Mouse (Mus musculus): ENCODE measurements at regions not wholly inside any gene's neighbourhood (a gene's known extent, or its start where the extent isn't known, plus 50 kb on each side); places are given as distances from the start of the nearest gene placed in this dataset.
"Not testable (repeated sequence)": the region's sequence is repeated elsewhere in the genome, so short reads cannot be mapped to it uniquely, and the experiment has no call there.

DNA sequence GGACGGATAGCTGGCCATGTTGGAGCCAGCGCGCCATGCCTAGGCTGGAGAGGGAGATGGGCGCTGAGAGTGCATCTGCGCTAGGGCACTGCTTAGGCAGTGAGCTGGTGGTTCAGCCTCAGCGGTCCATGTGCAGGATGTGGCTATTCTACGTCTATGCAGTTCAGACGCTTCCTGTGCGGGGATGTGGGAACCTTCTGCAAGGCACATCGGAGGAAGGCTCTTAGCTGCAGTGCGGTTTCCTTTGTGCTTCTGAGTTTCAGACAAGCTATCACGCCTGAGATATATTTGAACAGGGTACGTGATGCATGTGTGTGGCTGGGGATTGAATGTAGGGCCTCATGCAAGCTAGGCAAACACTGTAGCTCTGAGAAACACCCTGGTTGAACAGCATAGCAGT is 54.4 kb upstream of the Lrpprc start:
- DNase-seq (ENCODE audit: low spot score in 2 of 2) = no peak

DNA sequence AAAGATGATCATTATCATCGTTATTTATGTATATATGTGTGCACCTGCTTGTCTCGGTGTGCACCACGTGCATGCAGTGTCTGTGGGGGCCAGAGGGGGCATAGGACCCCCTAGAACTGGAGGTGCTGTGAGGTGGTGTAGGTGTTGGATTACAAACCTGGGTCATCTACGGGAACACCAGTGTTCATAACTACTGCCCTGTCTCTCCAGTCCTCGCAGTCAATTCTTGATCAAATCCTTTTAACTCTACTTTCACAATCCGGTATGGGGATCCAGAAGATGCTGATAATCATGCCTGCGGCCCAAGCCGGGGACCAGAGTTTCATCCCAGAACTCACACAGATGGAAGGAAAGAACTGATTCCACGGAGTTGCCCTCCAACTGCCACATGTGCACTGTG is 55.6 kb upstream of the Lrpprc start:
- no peak for DNase-seq (ENCODE audit: low spot score in 2 of 2)

DNA sequence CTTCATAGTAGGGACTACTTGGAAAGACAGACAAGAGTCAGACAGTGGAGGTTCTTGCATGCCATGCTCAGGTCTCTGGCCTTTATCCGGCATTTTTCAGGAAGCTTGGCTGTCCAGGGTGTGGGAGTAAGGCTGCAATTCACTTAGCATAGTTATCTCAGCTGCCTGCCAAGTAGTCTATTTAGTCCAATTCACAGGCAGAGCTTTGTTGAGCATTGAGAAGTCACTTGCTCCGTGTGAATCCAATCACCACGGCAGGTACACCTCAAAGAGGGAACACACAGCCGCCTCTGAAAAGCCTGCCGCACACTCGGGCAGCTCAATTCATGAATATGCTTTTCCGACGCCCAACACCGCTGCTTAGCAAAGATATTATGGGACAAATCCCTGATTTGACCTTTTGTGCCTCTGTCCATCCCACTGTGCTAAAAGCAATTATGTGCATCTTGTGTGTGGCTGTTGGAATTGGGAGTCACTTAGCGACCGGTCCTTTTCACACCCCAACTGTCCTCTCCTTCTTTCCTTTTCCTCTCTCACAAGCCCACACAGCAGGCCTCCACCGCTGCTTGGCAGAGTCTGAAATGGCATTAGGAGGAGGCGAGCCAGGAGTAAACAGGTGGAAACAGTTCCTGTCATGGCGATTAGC is 57.9 kb upstream of the Lrpprc start:
- no peak for DNase-seq (ENCODE audit: low spot score in 2 of 2)

DNA sequence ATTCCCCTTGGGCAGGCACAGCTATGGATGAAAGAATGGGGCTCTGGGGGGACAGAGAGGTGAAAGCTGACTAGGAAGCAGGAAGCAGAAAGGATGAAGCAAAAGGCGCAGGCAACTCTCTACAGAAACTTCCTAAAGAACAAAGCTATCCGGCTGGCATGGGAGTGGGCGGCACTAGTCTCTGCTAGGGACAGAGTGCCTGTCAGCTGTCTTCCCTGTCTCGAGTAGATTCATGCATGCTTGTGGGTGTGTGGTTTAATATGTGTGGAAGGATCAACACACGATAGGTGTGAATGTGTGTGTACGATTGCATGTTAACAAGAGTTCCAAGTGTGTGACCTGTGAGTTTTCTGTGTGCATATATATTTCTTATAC is 58.4 kb upstream of the Lrpprc start:
- DNase-seq (ENCODE audit: low spot score in 2 of 2) = no peak

DNA sequence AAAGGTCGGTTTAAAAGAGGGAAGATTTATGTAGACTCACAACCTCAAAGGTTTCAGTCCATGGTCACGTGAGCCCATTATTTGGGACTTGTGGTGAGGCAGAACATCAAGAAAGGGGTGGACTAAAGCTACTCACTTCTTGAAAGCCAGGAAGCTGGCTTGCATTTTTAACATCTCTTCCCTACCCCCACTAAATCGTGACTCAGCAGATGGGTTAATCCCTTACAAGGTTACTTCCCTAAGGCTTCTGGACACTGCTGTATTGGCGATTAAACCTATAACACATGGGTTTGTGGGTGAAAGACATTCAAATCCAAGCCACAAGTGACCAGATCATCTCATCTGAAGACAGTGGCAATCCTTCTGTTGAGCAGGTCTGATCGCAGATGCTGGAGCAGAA is 59.9 kb upstream of the Lrpprc start:
- DNase-seq (ENCODE audit: low spot score in 2 of 2) = no peak

DNA sequence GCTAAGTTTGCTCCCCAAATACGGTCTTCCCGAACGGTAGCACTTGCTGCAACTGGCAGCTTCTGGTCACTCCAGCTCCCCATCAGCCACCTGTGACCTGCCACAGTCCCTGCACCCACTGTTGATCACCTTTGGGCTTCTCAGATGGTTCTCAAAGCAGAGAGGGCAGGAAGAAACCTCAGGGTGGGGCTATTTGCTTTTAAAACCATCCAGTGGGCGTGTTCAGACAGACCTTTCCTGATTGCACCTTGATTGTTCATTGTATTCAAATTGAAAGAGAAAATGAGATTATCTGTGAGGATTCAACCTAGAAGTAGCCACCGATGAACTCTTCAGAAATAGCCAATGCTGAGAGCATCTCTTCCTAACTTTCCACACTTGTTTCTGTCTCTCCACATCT is 60.3 kb upstream of the Lrpprc start:
- DNase-seq (ENCODE audit: low spot score in 2 of 2) = no peak

DNA sequence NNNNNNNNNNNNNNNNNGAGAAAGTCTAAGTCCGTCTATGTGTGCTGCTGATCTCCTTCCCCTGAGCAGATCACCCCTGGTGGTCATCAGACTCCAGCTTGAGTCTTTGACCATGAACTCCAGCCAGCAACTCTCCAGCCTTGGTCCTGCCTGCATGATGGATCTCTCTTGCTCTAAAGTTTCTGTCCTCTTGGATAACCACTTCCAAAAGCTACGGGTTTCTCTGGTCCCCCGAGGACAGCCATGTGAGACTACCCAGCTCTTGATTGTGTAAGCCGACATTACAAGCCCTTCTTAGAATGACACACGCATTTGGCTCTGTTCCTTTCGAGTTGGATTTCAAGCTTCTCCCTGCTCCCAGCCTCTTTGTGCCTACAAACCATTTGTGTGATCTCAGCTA is 66.4 kb upstream of the Lrpprc start:
- DNase-seq (ENCODE audit: low spot score in 2 of 2) = no peak

DNA sequence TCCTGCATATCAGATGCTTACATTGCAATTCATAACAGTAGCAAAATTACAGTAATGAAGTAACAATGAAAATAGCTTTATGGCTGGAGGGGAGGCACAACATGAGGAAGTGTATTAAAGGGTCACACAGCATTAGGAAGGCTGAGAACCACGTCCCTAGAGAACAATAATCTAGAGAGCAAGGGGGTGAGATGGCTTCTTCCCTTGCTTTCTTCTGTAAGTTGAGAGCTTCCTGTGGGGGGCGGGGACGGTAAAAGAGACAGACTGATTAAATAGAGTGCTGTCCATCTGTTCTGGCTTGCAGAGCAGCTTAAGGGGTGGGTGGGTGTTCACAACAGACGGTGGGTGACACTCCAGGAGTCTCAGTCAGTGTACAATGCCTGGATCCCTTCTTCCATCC is 68.2 kb upstream of the Lrpprc start:
- DNase-seq (ENCODE audit: low spot score in 2 of 2) = no peak

DNA sequence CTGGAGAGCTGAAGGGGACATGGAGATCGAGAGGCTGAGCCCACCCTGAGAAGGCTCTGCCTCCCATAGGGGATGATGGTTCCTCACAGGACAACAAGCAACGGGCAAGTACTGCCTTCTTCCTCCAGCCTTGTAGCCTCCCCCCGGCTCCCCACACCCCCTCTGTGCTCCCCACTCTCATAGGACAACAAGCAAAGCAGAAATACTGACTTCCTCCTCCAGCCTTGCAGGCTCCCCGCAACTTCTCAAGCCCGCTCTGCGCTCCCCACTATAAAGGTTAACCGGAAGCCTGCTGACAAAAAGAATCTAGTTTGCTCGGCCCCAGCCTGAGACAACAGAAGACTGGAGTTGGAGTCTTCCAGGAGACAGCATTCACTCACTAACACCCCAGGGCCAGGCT is 69.3 kb upstream of the Lrpprc start:
- DNase-seq (ENCODE audit: low spot score in 2 of 2) = no peak

DNA sequence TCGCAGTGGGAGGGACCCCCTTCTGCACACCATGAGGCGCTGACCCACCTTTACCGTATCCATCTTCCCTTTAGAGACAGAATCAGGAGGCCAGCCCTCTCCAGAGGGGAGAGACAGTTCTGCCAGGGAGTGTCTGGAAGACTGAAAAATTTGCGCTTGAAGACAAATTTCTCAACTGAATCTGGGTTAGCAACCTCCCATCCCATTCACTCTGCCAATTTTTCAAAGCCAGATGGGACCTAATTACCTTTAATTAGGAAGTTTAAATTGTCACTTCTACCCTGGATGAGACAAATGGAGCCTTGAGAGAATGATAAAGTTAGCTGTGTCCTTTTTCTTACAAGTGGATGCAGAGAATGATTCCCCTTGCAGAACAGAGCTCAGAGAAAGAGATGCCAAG is 70.2 kb upstream of the Lrpprc start:
- no peak for DNase-seq (ENCODE audit: low spot score in 2 of 2)

DNA sequence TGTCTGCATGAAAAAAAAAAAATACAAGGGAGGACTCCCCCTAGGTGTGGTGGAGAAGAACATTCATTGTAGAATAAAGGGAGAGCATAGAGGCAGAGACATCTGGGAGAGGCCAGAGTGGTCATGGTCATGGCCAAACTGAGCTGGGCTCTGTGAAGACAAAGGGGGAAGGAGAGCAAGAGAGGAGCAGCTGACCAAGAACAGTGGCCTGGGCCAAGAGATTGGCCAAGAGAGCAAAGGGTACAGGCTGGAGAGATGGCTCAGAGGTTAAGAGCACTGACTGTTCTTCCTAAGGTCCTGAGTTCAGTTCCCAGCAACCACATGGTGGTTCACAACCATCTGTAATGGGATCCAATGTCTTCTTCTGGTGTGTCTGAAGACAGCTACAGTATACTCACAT is 73.6 kb upstream of the Lrpprc start:
- not testable (repeated sequence) for DNase-seq (ENCODE audit: low spot score in 2 of 2)

DNA sequence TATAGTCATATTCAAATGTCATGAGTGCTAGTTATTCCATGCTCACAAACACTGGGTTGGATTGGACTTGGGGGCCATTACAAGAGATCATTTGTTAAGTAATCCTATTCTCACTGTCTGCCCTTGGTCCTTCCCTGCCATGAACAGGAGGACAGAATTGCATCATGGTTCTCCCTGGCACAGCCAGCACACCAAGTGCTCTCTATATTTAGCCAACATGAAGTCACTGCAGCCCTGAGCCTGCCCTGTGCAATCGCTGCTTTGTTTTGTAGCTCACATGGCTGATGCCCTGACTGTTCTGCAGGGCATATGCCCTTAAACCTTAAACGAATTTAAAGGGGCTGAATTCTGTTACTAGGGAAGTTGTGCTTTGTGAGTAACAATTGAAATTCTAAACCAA is 74.6 kb upstream of the Lrpprc start:
- DNase-seq (ENCODE audit: low spot score in 2 of 2) = peak in 1 of 2 experiments; percentile 11

DNA sequence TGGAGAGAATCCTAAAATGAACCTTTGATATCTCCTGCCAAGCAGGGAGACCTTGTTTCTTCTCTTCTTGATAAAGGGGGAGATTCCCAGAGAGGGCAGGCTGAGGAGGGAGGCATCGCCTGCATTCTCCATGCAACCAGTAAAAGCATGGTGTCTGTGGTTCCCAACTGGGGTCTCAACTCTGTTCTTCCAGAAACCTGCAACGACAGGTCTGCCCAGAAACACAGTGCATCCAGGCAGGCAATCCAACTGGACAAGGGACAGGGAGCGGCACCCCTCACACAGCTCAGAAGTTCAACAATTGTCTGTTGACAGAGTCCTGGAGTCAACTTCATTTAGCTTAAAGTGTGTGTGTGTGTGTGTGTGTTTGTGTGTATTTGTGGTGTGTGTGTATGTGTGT is 75.0 kb upstream of the Lrpprc start:
- no peak for DNase-seq (ENCODE audit: low spot score in 2 of 2)

DNA sequence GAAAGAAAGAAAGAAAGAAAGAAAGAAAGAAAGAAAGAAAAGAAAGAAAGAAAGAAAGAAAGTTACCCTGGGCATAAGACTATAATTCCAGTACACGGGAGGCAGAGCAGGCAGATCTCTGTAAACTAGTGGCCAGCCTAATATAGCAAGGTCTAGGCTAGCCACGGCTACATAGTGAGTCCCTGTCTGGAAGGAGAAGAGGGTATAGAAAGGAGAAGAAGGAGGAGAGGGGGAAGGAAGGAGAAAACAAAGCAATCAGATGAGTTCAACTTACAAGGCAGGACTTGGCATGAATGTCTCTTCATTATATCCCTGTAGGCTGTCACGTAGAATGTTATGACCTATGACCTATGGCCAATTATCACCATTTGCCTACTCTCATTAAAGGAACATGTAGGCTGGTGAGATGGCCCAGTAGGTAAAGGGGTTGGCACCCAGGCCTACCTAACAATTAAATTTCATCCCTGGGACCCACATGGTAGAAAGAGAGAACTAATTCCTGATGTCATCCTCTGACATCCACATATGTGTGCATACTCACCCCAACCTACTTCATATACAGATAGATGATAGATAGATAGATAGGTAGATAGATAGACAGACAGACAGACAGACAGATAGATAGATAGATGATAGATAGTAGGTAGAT is 78.6 kb upstream of the Lrpprc start:
- DNase-seq (ENCODE audit: low spot score in 2 of 2) = no peak

DNA sequence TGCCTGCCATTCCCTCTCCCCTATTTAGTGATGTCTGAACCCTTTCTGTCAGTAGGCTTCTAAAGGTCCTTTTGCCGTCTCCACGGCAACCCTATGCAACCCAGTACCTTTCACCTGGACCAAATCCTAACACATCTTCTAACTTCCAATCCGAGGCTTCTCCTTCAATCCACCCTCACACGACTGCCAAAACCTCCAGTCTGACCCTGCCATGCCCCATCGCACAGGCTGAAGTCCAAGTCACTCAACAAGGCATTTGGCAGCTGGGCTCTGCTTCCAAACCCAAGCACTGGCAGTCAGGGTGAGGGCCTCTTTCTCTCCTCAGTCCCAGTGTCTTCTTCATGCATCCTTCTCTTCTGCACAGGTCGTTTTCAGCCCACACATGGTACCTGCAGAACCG is 83.0 kb upstream of the Lrpprc start:
- DNase-seq (ENCODE audit: low spot score in 2 of 2) = no peak

DNA sequence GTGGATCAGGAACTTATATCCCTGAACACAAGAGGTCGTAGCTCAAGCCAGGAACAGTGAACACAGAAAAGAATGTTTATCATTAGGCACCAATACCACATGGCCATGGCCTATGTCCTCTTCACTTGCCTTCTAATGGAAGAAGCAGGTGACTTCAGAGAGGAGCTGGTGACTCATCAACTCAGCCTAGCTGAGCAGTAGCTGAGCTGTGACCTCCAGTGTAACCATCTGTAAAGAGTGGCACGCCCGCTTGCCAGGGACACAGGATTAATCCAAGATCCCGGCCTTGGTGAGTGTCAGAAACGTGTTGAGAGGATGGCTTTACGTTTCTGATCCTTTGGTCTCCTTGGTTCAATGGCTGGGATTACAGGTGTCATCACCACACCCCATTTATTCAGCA is 82.0 kb upstream of the Ppm1b start:
- DNase-seq (ENCODE audit: low spot score in 2 of 2) = no peak

DNA sequence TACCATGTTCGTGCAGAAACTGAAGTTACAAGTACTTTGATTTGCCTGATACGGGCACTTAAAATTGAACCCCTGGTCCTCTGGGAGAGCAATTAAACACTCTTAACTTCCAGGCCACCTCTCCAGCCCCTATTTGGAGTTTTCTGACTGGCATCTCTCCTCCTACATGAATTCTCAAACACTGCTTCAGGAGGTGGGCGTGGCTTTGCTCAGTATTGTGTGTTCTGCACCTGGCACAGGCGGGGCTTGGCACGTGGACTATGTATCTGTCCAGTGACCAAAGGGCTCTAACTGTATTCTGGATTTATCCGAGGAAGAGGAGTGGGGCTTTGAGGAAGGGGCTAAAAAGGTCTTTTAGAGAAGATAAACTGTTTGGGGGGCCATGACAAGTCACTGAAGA is 81.5 kb upstream of the Ppm1b start:
- no peak for DNase-seq (ENCODE audit: low spot score in 2 of 2)

DNA sequence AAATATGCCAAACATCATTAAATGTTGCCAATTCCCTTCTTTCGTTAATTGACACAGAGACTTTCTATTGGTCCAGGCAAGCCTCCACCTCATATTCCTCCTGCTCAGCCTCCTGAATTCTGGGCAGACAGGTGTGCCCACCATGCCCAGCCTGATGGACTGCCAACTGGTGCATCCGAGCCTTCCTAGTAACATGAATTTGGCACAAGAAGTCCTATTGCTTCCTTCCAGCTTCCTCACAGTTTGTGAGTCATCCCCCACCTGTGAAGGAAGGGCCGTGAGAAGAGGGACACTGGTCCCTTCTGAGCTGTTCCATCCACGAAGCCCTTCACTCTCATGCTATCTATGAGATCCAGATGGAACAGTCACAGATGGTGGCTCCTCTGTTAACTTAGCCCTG is 80.5 kb upstream of the Ppm1b start:
- no peak for DNase-seq (ENCODE audit: low spot score in 2 of 2)

DNA sequence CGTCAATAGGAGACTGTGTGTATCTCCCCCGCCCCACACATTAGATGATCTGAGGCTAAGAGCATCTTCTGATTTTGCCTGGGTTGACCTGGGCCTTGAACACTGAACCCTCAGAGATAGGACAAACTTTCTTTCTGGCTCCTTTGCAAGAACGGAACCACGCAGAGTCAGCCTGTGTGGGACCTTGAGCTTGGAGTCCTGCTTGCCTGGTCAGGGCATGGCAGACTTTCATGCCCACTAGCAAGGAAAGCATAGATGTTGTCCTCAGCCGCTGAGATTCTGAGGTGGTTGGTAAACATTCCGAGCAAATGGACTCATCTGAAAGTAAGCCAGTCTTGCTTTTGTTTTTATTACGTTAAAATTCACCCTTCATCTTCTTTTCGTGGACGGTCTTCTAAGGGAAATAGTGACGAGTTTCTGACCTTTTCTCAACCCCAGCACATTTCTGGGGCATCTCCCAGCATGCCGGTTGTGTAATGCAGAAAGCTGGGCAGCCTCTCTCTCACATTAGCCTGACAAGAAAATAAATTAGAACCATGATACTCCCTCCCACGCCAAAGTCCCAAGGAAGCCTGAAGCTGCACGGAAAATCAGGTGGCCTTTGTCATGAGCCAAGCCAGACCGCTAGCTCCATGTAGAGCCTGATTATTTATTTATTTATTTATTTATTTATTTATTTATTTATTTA is 79.2 kb upstream of the Ppm1b start:
- DNase-seq (ENCODE audit: low spot score in 2 of 2) = peak; percentile 17 to 52

DNA sequence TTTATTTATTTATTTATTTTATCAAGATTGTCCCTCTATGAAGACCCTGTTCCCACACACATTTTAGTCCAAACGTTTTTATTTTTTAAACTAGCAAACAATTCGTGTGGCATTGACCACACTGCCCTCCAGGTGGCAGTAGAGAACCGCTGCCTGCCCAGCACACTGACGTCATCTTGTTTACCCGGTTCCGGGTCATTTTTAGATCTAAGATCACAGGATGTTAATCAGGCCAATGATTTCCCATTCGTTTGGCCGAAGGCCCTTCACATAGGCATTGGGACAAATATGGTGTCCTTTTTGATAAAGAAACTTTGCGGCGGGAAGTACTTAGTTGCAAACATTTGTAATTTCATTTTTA is 78.7 kb upstream of the Ppm1b start:
- peak; percentile 61 to 79 for DNase-seq (ENCODE audit: low spot score in 2 of 2)

DNA sequence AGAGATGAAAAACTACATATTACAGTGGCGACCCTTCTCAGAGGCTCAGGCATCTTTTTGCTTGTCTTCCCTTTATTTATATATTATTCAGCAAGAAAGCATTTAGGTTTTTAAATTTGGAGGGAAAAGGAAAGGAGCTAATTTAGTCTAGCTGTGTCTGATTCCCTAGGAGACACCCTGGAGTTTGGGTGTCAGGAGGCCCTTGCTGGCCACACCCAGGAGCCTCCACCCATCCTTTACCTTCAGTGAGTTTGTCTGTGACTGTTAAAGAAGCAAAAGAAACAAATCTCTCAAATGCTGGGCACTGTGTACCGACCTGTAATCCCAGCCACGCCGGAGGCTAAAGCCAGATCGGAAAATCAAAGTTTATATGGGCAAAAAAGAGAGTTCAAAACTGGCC is 78.2 kb upstream of the Ppm1b start:
- no peak for DNase-seq (ENCODE audit: low spot score in 2 of 2)

DNA sequence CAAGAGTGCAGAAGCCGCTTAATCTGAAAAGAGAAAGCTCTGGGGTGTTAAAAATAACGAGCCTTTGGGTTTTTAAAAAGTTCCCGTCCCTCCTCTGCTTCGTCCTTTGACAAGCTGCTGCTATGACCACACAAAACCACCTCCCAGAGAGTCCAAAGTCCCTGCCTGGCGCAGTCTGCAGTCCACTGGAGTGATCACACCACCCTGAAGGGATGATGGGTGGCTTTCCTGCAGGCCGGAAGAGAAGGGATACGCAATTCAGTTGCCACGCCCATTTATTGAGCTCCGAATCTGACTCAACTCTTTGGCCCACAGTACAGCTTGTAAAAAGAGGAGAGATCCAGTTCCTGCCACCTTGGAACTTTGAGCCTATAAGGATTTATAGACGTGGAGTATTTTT is 77.4 kb upstream of the Ppm1b start:
- DNase-seq (ENCODE audit: low spot score in 2 of 2) = no peak

DNA sequence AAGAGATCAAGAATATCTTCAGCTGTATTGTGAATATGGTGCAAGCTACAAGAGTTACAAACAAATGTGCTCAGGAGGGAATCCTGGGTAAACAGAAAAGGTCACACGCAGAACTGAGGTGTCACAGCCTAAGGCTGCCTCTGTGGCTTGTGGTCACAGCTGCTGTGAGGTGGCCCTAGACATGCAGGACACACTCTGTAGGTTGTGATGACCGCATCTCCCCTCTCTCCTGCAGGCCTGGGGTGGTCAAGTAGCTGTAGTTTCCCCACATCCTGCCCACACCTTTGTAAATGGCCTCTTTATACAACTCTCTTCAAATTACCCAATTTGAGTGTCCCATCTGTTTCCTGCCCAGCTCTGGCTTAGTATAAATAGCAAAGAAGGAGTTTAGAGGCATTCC is 75.6 kb upstream of the Ppm1b start:
- no peak for DNase-seq (ENCODE audit: low spot score in 2 of 2)
